Mouse (Mus musculus) liver, embryonic 13.5 days (tissue): ENCODE results near the gene Trak2. TPM values are rescaled to one million over a fixed set of nuclear protein-coding genes. Genes with fewer than 3 reads are reported as not detected.
"Not testable (repeated sequence)": the region's sequence is repeated elsewhere in the genome, so short reads cannot be mapped to it uniquely, and the experiment has no call there.

ENCODE experiments used
- ATAC-seq: fragments of 200-750 bp; cut with Nextera tagmentation; 2 replicates; pipeline ENCODE4 v1.8.0; 2017; ENCODE audit warnings: low read depth, mild to moderate bottlenecking, moderate number of reproducible peaks, moderate library complexity
- DNase-seq: peaks from one replicate; pipeline ENCODE4 v3.0.0; 2022
- H3K27ac ChIP-seq: fragments of 300-500 bp; sonication (generic); 2 replicates; pipeline ENCODE4 v1.5.1; 2015; ENCODE audit warnings: moderate library complexity, mild to moderate bottlenecking, inconsistent platforms
- H3K27me3 ChIP-seq: fragments of 300-500 bp; sonication (generic); 2 replicates; pipeline ENCODE4 v1.6.1; 2015; ENCODE audit warnings: mild to moderate bottlenecking, inconsistent platforms
- H3K36me3 ChIP-seq: fragments of 300-500 bp; sonication (generic); 2 replicates; pipeline ENCODE4 v1.6.1; 2015; ENCODE audit warnings: mild to moderate bottlenecking, inconsistent platforms
- H3K4me1 ChIP-seq: fragments of 300-500 bp; sonication (generic); replicated peaks from 2 replicates; pipeline ENCODE4 v1.6.1; 2015; ENCODE audit warnings: inconsistent platforms
- H3K4me2 ChIP-seq: fragments of 300-500 bp; sonication (generic); 2 replicates; pipeline ENCODE4 v1.6.1; 2015; ENCODE audit warnings: inconsistent platforms, mild to moderate bottlenecking, moderate library complexity
- H3K4me3 ChIP-seq: fragments of 300-500 bp; sonication (generic); replicated peaks from 2 replicates; pipeline ENCODE4 v1.5.1; 2015; ENCODE audit warnings: mild to moderate bottlenecking, inconsistent platforms
- H3K9ac ChIP-seq: fragments of 300-500 bp; sonication (generic); 2 replicates; pipeline ENCODE4 v1.6.1; 2015; ENCODE audit warnings: mild to moderate bottlenecking, inconsistent platforms
- H3K9me3 ChIP-seq: fragments of 300-500 bp; sonication (generic); replicated peaks from 2 replicates; pipeline ENCODE4 v1.6.1; 2016; ENCODE audit warnings: inconsistent platforms
- WGBS: fragments of 180-500 bp; shearing (Covaris S2); methylation state at CpG from one replicate; pipeline ENCODE4 v1.1.7; 2015; ENCODE audit not compliant: insufficient replicate concordance; 5-methylcytosine and 5-hydroxymethylcytosine counted together
- polyA plus RNA-seq: library from polyadenylated mRNA; unstranded; fragments of >200 nt; fragmentation: Nextera tagmentation; extraction: Ambion mirVana; gene quantifications from 2 replicates; pipeline ENCODE4 v1.2.1, GENCODE M21; 2015

Gene Trak2
- polyA plus RNA-seq, 1 experiment from 2014 or later = 41.5 TPM

DNA sequence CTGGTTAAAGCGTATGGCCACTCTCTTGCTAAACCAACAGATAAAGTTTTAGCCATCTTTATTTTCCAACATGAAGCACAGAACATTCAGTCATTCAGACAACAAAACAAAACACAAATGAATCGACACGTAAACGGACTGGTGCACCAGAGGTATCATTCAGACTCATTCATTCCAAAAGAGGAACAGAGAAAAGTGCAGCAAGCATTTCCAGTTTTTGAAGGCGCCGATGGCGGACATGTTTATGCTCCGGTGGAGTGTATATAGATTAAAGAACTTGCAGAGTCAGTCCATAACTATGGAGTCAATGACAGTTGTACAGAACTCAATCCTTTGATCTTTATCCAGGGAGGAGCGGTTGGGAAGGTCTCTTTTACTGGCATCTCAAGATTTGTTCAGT, 90.0 kb downstream of the Trak2 start:
- H3K27me3 ChIP-seq, ATAC-seq: not testable (repeated sequence)
- 80% methylated on average over 9 of the region's 9 CpGs for WGBS

DNA sequence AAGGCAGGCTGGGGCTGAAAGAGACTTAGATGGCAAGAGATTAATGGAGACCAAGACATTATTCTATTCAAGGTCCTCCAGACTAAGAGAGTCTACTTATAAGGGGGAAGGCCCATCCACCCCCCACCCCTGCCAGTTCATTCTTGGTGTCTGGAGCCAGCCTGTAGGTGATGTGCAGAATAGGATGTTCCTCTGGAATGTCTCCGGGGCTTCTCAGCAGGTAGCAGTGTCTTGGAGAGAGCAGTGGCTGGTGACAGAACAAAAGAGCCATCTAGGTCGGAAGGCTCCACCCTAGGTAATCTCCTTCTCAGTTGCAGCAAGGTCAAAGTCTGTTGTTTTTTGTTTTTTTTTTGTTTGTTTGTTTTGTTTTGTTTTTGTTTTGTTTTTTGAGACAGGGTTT, 93.9 kb downstream of the Trak2 start:
- not testable (repeated sequence) for H3K27ac ChIP-seq, H3K36me3 ChIP-seq, ATAC-seq, H3K9me3 ChIP-seq, H3K27me3 ChIP-seq, H3K4me2 ChIP-seq, H3K4me1 ChIP-seq, DNase-seq, H3K4me3 ChIP-seq, H3K9ac ChIP-seq
- 85% methylated on average over 2 of the region's 2 CpGs for WGBS

More for the DNA sequence above, 90.0 kb downstream of the Trak2 start:
- DNase-seq, H3K9ac ChIP-seq, H3K36me3 ChIP-seq, H3K4me2 ChIP-seq, H3K4me3 ChIP-seq, H3K27ac ChIP-seq, H3K4me1 ChIP-seq, H3K9me3 ChIP-seq: not testable (repeated sequence)

DNA sequence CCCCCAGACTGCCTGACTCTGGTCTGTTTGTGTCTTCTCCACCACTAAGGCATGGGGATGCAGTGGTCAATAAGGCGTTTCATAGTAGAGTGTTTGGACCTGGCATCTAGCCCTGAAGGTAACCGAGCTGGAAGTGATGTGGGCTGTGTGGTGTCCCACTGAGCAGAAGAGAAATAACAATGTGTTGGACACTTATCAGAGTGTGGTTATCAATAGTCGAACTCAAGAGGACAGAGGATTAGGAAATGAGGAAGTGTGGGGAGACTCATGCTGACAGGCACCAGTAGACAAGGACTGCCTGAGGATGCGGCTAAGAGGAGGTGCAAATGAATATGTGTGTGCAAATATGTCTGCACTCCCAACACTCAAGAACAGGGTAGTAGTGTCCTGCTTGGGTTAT, 96.7 kb downstream of the Trak2 start:
- 39% methylated on average over 4 of the region's 4 CpGs for WGBS
- DNase-seq = not testable (repeated sequence)

DNA sequence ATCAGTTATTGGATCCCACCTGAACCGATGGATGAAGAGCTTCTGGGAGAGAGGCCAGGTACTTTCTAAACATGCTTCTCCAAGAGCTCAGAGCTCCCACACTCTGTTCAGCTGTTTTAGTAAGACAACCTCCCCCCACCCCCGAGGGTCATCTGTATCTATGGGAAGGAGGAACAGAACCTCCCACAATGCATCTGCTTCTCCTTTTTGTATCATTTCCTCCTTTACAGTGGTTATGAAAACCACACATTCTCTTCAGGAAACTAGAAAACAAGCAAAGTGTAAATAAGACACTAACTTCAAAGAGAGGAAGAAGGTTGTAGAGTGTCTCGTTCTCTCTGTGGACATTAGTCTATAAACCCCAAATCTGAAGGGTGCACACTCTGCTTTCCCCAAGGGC, 112.6 kb downstream of the Trak2 start:
- DNase-seq, H3K4me3 ChIP-seq: not testable (repeated sequence)

More for the DNA sequence above, 96.7 kb downstream of the Trak2 start:
- H3K4me2 ChIP-seq, ATAC-seq, H3K4me1 ChIP-seq, H3K4me3 ChIP-seq, H3K27me3 ChIP-seq, H3K36me3 ChIP-seq, H3K9ac ChIP-seq, H3K27ac ChIP-seq, H3K9me3 ChIP-seq: not testable (repeated sequence)

DNA sequence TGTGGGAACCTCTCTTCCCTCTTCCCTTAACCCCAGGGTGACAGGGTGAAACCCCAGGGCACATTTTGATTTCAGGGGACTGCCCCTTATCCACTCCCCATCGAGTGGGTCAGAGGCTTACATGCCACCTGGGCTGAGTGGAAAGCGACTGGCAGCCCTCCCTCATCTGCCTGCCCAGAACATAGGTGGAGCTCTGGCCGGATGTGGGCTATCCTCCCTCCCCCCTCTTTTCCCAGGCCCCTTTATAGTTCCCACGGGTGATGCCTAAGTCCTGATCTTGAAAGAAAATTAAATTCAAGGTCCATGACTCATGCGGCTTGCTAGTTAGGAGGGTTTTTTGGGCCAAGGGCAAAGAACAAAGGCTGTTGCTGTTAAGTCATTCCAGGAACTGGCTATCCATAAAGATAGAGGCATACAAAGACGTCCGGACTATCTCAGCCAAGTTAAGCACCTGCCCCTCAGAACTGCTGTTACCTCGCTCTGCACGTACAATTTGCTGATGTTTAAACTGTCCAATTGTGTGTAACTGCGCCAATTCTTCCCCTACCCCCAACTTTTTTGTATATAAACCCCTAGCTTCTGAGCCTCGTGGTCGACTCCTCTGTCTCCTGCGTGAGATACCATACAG, 113.4 kb downstream of the Trak2 start:
- H3K27me3 ChIP-seq, DNase-seq, H3K36me3 ChIP-seq, H3K4me3 ChIP-seq, H3K9me3 ChIP-seq, H3K4me1 ChIP-seq, H3K27ac ChIP-seq, H3K9ac ChIP-seq, H3K4me2 ChIP-seq, ATAC-seq: not testable (repeated sequence)
- WGBS = 59% methylated on average over 13 of the region's 13 CpGs

More for the DNA sequence above, 112.6 kb downstream of the Trak2 start:
- H3K9me3 ChIP-seq, H3K4me2 ChIP-seq, H3K9ac ChIP-seq, ATAC-seq, H3K4me1 ChIP-seq, H3K27me3 ChIP-seq, H3K36me3 ChIP-seq, H3K27ac ChIP-seq: not testable (repeated sequence)
- 39% methylated on average over 3 of the region's 3 CpGs for WGBS

DNA sequence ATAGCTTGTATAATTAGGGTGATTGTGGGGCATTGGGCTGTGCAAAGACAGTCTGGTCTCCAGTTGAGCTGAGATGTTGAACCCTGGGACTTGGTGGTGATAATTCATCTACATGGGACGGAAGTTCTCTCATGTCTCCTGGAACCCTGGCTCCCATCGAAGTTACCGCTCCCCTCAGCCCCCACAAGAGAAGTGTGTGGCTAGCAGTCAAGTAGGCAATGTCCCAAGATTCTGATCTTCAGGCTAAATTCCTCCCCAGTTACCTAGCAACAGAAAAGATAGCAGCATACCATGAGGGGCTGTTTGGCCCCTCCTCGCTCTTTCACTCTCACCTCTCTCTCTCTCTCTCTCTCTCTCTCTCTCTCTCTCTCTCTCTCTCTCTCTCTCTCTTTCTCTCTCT, 114.1 kb downstream of the Trak2 start:
- H3K4me2 ChIP-seq, H3K4me3 ChIP-seq, ATAC-seq, H3K27me3 ChIP-seq, H3K9me3 ChIP-seq, DNase-seq, H3K36me3 ChIP-seq, H3K4me1 ChIP-seq, H3K9ac ChIP-seq, H3K27ac ChIP-seq: not testable (repeated sequence)
- 69% methylated on average over 4 of the region's 4 CpGs for WGBS

DNA sequence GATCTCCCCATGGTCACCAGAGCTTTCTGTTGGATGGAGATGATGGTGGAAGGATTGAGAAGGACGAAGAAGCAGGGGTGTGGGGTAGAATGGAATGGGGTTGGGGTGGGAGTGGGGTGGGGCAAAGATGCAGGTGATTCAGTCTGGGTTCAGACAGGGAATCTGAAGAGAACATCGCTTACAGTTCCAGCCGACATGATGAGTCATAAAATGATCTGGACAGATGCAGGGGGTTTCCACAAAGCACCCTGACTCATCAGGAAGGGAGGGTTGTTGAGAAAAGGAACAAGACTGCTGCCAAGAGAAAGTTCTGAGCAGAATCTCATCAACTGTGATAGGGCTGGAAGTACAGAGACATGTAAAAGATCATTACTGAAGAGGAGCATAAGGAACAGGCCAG, 116.4 kb downstream of the Trak2 start:
- H3K4me2 ChIP-seq, ATAC-seq, H3K9ac ChIP-seq, H3K27ac ChIP-seq, H3K4me1 ChIP-seq, DNase-seq, H3K4me3 ChIP-seq, H3K9me3 ChIP-seq, H3K27me3 ChIP-seq, H3K36me3 ChIP-seq: not testable (repeated sequence)
- WGBS = 55% methylated on average over 3 of the region's 3 CpGs

Other genes starting within 250 kb of the Trak2 start
- gene Casp8, start 178.1 kb downstream of the Trak2 start, polyA plus RNA-seq = 15.4 and 18.0 TPM in 2 replicates
- 41.0 and 44.8 TPM in 2 replicates for gene Stradb, start 92 bp upstream of the Trak2 start, polyA plus RNA-seq
- not detected in 2 replicates for gene C2cd6, start 121.5 kb upstream of the Trak2 start, polyA plus RNA-seq
- gene Tmem237, start 147.0 kb upstream of the Trak2 start, polyA plus RNA-seq = 9.3 and 10.3 TPM in 2 replicates
- gene Mpp4, start 190.0 kb upstream of the Trak2 start, polyA plus RNA-seq = 0.23 and 0.36 TPM in 2 replicates